Mouse (Mus musculus) ovary, postnatal 14 days (tissue): ENCODE data around the gene Chst8.
A peak's percentile ranks its signal among the peaks of the same experiment; 100 is the strongest.

Source experiments
- DNase-seq: peaks from one replicate; pipeline ENCODE4 v3.0.0; 2022; ENCODE audit warnings: low spot score

Gene Chst8

GRCm38 (mm10) chr7:34812531-34813111 lies at the start of gene Chst8:
Chst8 (minus strand) TSS chr7:34812711.
- peak; percentile 61 for DNase-seq

- no peak for DNase-seq
Observed at GRCm38 (mm10) chr7:34858291-34858690, 45.8 kb upstream of the Chst8 start.

- no peak for DNase-seq
Observed at GRCm38 (mm10) chr7:34854781-34855352, 42.4 kb upstream of the Chst8 start.

- no peak for DNase-seq
Observed at GRCm38 (mm10) chr7:34853393-34853792, 40.9 kb upstream of the Chst8 start.

GRCm38 (mm10) chr7:34849660-34850059 lies 37.1 kb upstream of the Chst8 start:
- DNase-seq: no peak

GRCm38 (mm10) chr7:34848811-34849210 lies 36.3 kb upstream of the Chst8 start:
- DNase-seq: no peak

GRCm38 (mm10) chr7:34847900-34848299 lies 35.4 kb upstream of the Chst8 start:
- no peak for DNase-seq

- DNase-seq: no peak
Observed at GRCm38 (mm10) chr7:34847410-34847809, 34.9 kb upstream of the Chst8 start.

DNA sequence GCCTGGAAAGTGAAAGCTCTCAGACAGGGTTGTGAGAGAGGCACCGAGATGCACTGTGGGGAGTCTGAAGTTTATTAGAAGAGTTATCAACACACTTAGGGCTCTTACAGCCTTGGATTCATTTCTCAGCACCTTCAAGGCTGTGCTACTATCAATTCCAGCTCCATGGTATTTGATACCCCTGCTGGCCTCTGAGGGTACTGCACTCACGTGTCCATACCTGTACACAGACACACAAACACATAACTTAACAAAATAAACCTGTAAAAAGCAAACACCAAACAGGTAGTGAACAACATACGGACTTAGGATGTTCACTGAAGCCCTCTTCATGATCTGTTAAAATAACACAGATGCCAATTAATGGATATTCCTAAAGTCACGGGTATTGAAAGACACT lies 26.2 kb upstream of the Chst8 start:
- no peak for DNase-seq

- DNase-seq: no peak
Observed at GRCm38 (mm10) chr7:34838231-34838630, 25.7 kb upstream of the Chst8 start.

DNA sequence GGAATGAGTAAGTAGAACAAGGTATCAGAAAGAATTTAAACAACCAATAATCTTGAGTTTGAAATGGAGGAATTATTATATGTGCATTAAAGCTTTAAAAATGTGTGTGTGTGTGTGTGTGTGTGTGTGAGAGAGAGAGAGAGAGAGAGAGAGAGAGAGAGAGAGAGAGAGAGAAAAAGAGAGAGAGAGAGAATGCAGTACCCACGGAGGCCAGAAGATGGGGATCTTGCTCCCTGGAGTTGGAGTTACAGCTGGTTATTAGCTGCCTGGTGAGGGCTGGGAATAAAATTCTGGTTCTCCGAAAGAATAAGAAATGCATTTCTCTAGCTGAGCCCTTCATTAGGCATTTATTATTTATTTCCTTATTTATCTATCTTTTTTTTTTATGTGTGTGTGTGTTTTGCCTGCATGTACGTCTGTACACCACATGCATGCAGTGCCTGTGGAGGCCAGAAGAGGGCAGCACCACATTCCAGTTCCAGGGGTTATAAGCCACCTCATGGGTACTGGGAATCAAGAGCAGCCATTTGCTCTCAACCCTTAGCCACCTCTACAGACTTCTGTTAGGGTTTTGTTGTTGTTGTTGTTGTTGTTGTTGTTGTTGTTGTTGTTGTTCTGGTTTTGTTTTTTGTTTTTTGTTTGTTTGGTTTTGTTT lies 13.9 kb upstream of the Chst8 start:
- no peak for DNase-seq

DNA sequence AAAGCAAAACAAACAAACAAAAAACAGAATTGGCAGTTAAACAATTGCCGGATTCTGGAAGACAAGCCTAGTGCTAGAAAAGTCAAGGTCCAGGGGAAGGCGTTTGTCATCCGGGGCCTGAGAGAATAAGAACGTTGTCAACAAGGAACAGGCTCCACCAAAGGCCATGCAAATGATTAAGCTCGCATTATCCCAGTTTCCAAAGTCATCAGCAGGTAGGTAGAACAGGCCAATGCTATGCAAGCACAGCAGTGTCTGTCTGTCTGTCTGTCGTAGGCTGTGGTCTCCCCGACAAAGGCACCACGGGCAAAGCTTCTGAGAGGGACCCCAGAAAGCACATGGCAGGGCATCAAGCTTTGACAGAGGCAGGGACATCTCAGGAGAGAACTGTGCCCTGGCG lies 9.1 kb upstream of the Chst8 start:
- no peak for DNase-seq

DNA sequence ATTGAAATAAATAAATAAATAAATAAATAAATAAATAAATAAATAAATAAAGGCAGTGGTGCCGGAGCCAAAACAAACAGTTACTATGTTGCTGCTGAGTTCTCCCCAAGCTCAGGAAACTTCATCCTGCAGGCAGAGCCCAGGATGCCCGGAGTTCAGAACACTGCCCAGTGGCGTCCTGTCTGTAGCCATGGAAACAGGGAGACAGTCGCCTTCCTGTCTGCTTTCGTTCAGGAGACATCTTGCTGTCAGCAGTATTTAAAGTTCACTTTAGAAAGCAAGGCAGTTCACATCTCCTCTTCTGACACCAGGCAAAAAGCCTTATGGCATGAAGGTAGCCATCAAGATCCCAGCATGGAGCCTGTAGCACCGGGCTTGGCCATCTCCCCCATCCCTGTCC lies 8.0 kb upstream of the Chst8 start:
- DNase-seq: no peak

DNA sequence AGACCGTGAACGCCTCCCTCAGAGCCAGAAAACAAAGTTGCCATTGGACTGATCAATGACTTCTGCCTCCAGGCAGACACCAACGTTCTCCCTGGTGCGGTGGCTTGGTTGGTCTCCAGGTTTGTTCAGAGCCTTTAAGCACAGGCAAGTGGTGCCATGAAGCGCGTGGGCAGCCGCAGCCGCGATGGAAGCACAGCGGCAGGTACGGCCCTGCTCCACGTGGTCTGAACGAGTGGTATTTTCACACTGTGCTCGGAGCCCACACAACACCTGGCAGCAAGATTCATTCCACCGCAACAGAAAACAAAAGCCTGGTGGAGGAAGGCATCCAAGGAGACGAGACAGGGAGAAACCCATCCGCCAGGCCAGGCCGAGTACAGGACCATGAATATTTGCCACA lies 7.3 kb upstream of the Chst8 start:
- DNase-seq: no peak

DNA sequence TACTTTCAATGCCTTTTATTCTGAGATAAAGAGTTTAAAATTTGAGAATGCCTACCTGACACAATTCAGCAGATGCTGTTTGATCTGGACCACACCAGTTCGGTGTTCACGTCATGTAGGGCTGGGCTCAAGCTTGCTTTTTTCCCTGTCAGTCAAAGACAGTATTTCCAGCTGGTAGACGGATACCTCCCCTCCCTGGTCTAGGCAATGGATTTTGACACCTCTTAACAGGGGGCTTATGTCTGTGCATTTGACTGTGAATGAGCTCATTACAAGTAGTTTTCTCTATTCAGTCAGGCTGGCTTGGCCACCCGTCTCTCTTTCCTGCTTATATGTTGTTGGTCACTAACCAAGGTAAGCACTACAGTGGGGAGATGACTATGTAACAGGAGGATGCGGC lies 6.1 kb upstream of the Chst8 start:
- DNase-seq: no peak

DNA sequence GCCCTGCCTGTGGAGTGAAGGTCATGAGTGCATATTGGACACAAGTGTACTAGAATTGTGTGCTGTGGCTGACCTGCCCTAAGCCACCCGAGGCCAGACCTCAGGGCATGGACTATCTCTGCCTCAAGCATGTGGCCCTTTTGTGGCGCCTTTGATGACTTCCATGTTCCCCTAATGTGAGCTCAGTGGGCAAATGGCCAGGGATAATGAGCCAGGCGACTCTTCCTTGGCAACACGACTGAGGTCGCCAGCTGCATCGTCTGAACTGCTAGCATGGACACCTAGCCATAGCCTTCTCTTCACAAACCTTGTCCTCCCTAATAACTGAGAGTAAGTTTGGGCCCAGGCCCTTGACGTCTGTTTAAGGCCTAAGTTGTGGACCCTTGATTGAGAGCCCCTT lies 4.5 kb upstream of the Chst8 start:
- DNase-seq: no peak

GRCm38 (mm10) chr7:34814801-34815200 lies 2.3 kb upstream of the Chst8 start:
- no peak for DNase-seq

DNA sequence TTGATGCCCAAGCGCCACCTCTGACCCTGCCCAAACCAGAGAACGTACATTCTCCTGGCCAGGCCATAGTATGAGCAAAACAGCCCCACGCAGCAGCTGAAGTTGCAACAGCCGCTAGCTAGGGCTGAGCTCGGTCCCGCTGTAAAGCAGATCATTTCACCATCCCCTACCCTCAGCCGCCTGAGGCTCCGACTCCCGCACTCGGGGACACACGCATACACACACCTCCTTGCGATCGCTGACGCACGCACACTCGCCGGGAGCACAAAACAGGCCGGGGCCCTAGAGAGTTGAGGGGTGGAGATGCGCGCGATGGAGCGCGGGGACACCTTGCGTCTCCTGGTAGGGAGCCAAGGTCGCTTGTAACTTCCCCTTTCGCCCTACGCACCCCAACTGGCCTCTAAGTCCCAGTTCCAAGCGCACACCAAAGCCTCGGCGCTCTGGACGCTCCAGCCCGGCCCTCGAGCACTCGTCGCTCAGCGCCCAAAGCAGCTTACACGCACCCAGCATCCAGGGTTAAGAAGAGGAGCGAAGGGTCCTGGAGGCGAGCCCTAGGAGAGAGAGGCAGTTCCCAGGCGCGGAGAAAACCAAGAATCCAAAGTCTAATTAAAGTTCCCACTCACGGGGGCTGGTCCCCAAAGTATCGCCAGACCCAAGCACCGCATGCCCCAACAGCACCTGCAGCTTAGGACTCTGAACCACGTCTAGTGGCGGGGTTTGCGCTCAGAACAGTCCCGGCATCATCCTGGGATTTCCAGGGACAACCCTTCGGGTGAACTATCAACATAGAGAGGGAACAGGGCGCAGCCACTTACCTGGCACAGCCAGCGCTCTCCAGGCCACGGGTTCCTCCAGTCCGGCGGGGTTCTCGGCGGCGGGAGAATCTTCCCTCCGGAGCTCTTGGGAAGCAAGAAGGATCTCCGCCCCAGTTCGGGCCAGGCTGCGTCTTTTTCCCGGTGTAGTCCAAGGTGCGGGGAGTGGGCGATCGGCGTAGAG lies 682 bp downstream of the Chst8 start:
- no peak for DNase-seq

DNA sequence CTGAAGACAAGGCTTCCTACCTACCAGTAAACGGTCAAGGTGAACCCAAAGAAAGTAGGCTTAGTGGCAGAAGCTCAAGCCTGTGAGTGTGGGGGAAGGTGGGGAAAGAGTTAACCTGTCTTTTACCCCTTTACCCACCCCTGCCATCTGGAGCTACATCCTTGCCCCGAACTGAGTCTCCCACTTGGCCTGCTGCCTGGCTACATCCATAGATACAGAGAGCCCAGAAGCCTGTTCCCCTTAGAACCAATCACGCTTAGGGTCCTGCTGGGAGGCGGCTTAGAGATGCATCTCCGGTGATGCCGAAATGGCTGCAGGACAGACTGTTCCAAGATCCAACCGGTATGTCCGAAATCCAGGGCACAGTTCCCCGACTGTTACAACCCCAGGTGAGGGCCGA lies 1.5 kb downstream of the Chst8 start:
- DNase-seq: no peak

GRCm38 (mm10) chr7:34806307-34806706 lies 6.2 kb downstream of the Chst8 start:
- peak; percentile 25 for DNase-seq

GRCm38 (mm10) chr7:34805691-34806205 lies 6.8 kb downstream of the Chst8 start:
- DNase-seq: no peak

- DNase-seq: no peak
Observed at GRCm38 (mm10) chr7:34805042-34805441, 7.5 kb downstream of the Chst8 start.
